14 mouse cellular contexts compared by ENCODE assay signal in genomic region chr5:3609241-3609640, GRCm38 (mm10). TPM values are rescaled to one million over a fixed set of nuclear protein-coding genes. Genes with fewer than 3 reads are reported as not detected.
"Had no signal": no experiment of that assay in that cellular context is flagged by ENCODE, and none has a peak within 500 bp of the region (broad histone marks: within the 10 kb centered on the region; RNA-seq: fewer than 3 reads in every experiment).

No protein-coding gene starts in this region.

- DNase-seq: kidney, postnatal 25 days; layer of hippocampus, adult 9-11 months; liver; lung, adult 18-20 months; lung, postnatal 10 days; lung, postnatal 36 days; retina, postnatal 1 day; right cerebral cortex, postnatal 25 days; thymus, adult 18-20 months; thymus, postnatal 36 days had no signal

RNA-seq across cellular contexts. Expression of gene Tmbim7, which starts 41.7 kb away (rescaled TPM):
- total RNA-seq: layer of hippocampus, adult 2 months; layer of hippocampus, postnatal 25 days; left cerebral cortex, adult 18-20 months; left cerebral cortex, postnatal 25 days had no signal
